Mouse (Mus musculus): ENCODE data around the gene Calb2. TPM values are rescaled to one million over a fixed set of nuclear protein-coding genes. Genes with fewer than 3 reads are reported as not detected.
A peak's percentile ranks its signal among the peaks of the same experiment; 100 is the strongest.

Calb2 gene
- polyA plus RNA-seq, 1 experiment from 2014 or later, result 0.15 TPM

- no peaks in the 10 kb centered on the region for H3K27me3 ChIP-seq (ENCODE audit: control insufficient read depth, insufficient read depth, low read length)
- no peak overlapping the region for H3K4me2 ChIP-seq (ENCODE audit: low read depth, low read length)
- H3K36me3 ChIP-seq (ENCODE audit: control insufficient read depth, insufficient read depth, low read length), result no peaks in the 10 kb centered on the region
- no peak for ATAC-seq (ENCODE audit: insufficient read depth, low FRiP score)
- no peak overlapping the region for H3K9ac ChIP-seq (ENCODE audit: low read length)
- 27% methylated on average over 11 of the region's 11 CpGs for WGBS
- no peaks in the 10 kb centered on the region for H3K9me3 ChIP-seq (replicated peaks; ENCODE audit: control insufficient read depth, low read length)
- H3K27ac ChIP-seq (ENCODE audit: low read length), result no peak overlapping the region
- no peak overlapping the region for H3K4me3 ChIP-seq (replicated peaks; ENCODE audit: low read length)
- no peaks in the 10 kb centered on the region for H3K4me1 ChIP-seq (ENCODE audit: control insufficient read depth, insufficient read depth, low read length)
Observed at GRCm38 (mm10) chr8:110183748-110184147, 15.7 kb upstream of the Calb2 start.

DNA sequence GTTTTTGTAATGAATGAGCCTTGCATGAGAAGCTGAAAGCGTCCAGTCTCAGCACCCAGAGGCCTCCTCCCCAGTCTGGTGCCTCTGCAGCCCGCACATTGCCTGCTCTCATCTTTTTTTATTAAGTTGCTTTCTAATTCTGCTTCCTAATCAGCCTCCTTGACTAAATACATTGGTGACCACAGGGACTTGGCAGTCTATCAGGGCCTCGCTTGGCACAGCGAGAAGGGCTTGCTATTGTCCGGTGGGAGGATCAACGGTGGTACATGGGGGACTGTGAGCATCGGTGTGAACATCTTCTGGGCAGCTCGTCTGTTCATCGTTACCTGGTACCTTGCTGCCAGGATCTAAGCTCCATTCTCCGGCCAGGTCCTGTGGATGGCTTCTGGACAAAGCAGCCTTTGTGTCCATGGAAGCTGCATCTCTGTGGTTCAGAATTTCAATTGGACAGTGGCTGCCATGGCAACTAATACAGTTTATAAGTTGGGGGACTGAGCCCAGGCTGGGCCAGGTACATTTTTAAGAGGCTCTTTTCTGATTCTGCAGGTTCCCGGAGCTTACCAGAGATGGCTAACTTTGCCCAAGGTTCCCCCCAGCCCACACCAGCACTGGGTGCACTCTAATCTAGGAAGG, 14.8 kb upstream of the Calb2 start:
- Histone ChIP-seq H3K4me2 (ENCODE audit: low read depth, low read length) (no peak overlapping the region), H3K27ac (ENCODE audit: low read length) (no peak overlapping the region), H3K4me3 (replicated peaks; ENCODE audit: low read length) (no peak overlapping the region), H3K9ac (ENCODE audit: low read length) (no peak overlapping the region), H3K4me1 (ENCODE audit: control insufficient read depth, insufficient read depth, low read length) (no peaks in the 10 kb centered on the region), H3K9me3 (replicated peaks; ENCODE audit: control insufficient read depth, low read length) (no peaks in the 10 kb centered on the region), H3K36me3 (ENCODE audit: control insufficient read depth, insufficient read depth, low read length) (no peaks in the 10 kb centered on the region), H3K27me3 (ENCODE audit: control insufficient read depth, insufficient read depth, low read length) (no peaks in the 10 kb centered on the region)
- 83% methylated on average over 11 of the region's 11 CpGs for WGBS
- ATAC-seq (ENCODE audit: insufficient read depth, low FRiP score), result no peak

- peak; percentile 60; the same call in 1 of the 2 replicates for ATAC-seq (ENCODE audit: insufficient read depth, low FRiP score)
- 18% methylated on average over 22 of the region's 22 CpGs for WGBS
- H3K4me3 ChIP-seq (replicated peaks; ENCODE audit: low read length), result peak overlapping the region; percentile 3; the same call in 1 of the 2 replicates
- no peak overlapping the region for H3K27ac ChIP-seq (ENCODE audit: low read length)
- peak overlapping the region; percentile 31; the same call in 1 of the 2 replicates for H3K4me2 ChIP-seq (ENCODE audit: low read depth, low read length)
- H3K36me3 ChIP-seq (ENCODE audit: control insufficient read depth, insufficient read depth, low read length), result no peaks in the 10 kb centered on the region
- H3K4me1 ChIP-seq (ENCODE audit: control insufficient read depth, insufficient read depth, low read length), result peaks cover 4% of the 10 kb centered on the region; the same call in 1 of the 2 replicates
- H3K9ac ChIP-seq (ENCODE audit: low read length), result no peak overlapping the region
- H3K27me3 ChIP-seq (ENCODE audit: control insufficient read depth, insufficient read depth, low read length), result peaks cover 4% of the 10 kb centered on the region; the same call in 1 of the 2 replicates
- H3K9me3 ChIP-seq (replicated peaks; ENCODE audit: control insufficient read depth, low read length), result no peaks in the 10 kb centered on the region
Observed at GRCm38 (mm10) chr8:110177359-110178155, 9.5 kb upstream of the Calb2 start.

GRCm38 (mm10) chr8:110174826-110175225, 6.8 kb upstream of the Calb2 start:
- 89% methylated on average over 4 of the region's 4 CpGs for WGBS
- ATAC-seq (ENCODE audit: insufficient read depth, low FRiP score), result no peak
- H3K36me3 ChIP-seq (ENCODE audit: control insufficient read depth, insufficient read depth, low read length), result no peaks in the 10 kb centered on the region

DNA sequence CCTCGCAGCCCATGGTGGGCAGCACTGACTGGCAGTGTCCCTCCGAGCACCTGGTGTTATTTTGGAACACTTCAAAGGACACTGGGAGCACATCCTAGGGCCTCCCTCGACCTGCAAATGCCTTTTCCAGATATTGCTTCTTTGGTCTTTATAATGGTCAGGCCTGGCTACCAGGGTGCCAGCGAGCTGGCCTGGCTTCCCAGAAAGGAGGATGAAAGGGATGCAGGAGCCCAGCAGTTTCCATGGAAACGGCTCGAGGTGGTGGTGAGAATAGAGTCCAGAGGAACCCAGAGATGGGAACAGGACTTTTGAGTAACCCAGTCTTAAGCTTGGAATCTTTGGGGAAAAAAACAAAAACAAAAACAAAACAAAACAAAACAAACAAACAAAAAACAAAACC, 4.2 kb upstream of the Calb2 start:
- Histone ChIP-seq H3K27me3 (ENCODE audit: control insufficient read depth, insufficient read depth, low read length) (peaks cover 18% of the 10 kb centered on the region), H3K27ac (ENCODE audit: low read length) (no peak overlapping the region), H3K4me3 (replicated peaks; ENCODE audit: low read length) (no peak overlapping the region), H3K9ac (ENCODE audit: low read length) (no peak overlapping the region), H3K36me3 (ENCODE audit: control insufficient read depth, insufficient read depth, low read length) (no peaks in the 10 kb centered on the region), H3K4me1 (ENCODE audit: control insufficient read depth, insufficient read depth, low read length) (no peaks in the 10 kb centered on the region; the same call in 1 of the 2 replicates), H3K4me2 (ENCODE audit: low read depth, low read length) (no peak overlapping the region), H3K9me3 (replicated peaks; ENCODE audit: control insufficient read depth, low read length) (no peaks in the 10 kb centered on the region)
- ATAC-seq (ENCODE audit: insufficient read depth, low FRiP score), result no peak
- 65% methylated on average over 6 of the region's 6 CpGs for WGBS

More at GRCm38 (mm10) chr8:110174826-110175225, 6.8 kb upstream of the Calb2 start:
- Histone ChIP-seq H3K4me2 (ENCODE audit: low read depth, low read length) (no peak overlapping the region), H3K27me3 (ENCODE audit: control insufficient read depth, insufficient read depth, low read length) (peaks cover 6% of the 10 kb centered on the region), H3K27ac (ENCODE audit: low read length) (no peak overlapping the region), H3K4me1 (ENCODE audit: control insufficient read depth, insufficient read depth, low read length) (peaks cover 4% of the 10 kb centered on the region; the same call in 1 of the 2 replicates), H3K4me3 (replicated peaks; ENCODE audit: low read length) (no peak overlapping the region), H3K9ac (ENCODE audit: low read length) (no peak overlapping the region), H3K9me3 (replicated peaks; ENCODE audit: control insufficient read depth, low read length) (no peaks in the 10 kb centered on the region)

- Histone ChIP-seq H3K9ac (ENCODE audit: low read length) (no peak overlapping the region), H3K36me3 (ENCODE audit: control insufficient read depth, insufficient read depth, low read length) (no peaks in the 10 kb centered on the region), H3K27ac (ENCODE audit: low read length) (no peak overlapping the region), H3K4me3 (replicated peaks; ENCODE audit: low read length) (no peak overlapping the region), H3K4me1 (ENCODE audit: control insufficient read depth, insufficient read depth, low read length) (no peaks in the 10 kb centered on the region), H3K4me2 (ENCODE audit: low read depth, low read length) (no peak overlapping the region), H3K9me3 (replicated peaks; ENCODE audit: control insufficient read depth, low read length) (no peaks in the 10 kb centered on the region), H3K27me3 (ENCODE audit: control insufficient read depth, insufficient read depth, low read length) (peaks cover 17% of the 10 kb centered on the region)
- no peak for ATAC-seq (ENCODE audit: insufficient read depth, low FRiP score)
- 76% methylated on average over 8 of the region's 8 CpGs for WGBS
Observed at GRCm38 (mm10) chr8:110166270-110166669, 1.7 kb downstream of the Calb2 start.

DNA sequence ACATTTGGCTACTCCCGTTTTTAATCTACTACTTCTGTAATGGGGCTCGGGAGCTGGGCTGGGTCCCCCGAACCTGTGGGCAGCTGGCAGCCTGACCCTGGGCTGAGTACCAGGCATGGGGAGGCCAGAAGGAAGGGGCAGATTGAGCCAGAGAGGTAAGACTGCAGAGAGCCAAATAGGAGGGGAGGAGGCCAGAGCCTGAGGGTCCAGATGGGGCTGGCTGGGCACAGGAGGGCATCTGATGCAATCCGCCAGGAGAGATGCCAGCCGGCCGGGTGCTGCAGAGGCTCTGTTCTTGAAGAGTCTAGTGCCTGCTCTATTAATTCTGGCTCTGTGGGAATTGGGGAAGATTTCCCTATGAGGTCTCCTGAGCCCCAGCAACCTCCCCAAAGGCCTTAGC, 6.0 kb downstream of the Calb2 start:
- WGBS, result 82% methylated on average over 6 of the region's 6 CpGs
- Histone ChIP-seq H3K4me2 (ENCODE audit: low read depth, low read length) (no peak overlapping the region), H3K27me3 (ENCODE audit: control insufficient read depth, insufficient read depth, low read length) (peaks cover 2% of the 10 kb centered on the region; the same call in 1 of the 2 replicates), H3K4me3 (replicated peaks; ENCODE audit: low read length) (no peak overlapping the region), H3K36me3 (ENCODE audit: control insufficient read depth, insufficient read depth, low read length) (no peaks in the 10 kb centered on the region), H3K27ac (ENCODE audit: low read length) (no peak overlapping the region), H3K9me3 (replicated peaks; ENCODE audit: control insufficient read depth, low read length) (no peaks in the 10 kb centered on the region), H3K9ac (ENCODE audit: low read length) (no peak overlapping the region), H3K4me1 (ENCODE audit: control insufficient read depth, insufficient read depth, low read length) (no peaks in the 10 kb centered on the region)
- ATAC-seq (ENCODE audit: insufficient read depth, low FRiP score), result no peak

- H3K9me3 ChIP-seq (replicated peaks; ENCODE audit: control insufficient read depth, low read length), result no peaks in the 10 kb centered on the region
- no peak overlapping the region for H3K27ac ChIP-seq (ENCODE audit: low read length)
- H3K36me3 ChIP-seq (ENCODE audit: control insufficient read depth, insufficient read depth, low read length), result no peaks in the 10 kb centered on the region
- H3K4me1 ChIP-seq (ENCODE audit: control insufficient read depth, insufficient read depth, low read length), result no peaks in the 10 kb centered on the region
- no peaks in the 10 kb centered on the region for H3K27me3 ChIP-seq (ENCODE audit: control insufficient read depth, insufficient read depth, low read length)
- H3K4me2 ChIP-seq (ENCODE audit: low read depth, low read length), result no peak overlapping the region
- H3K9ac ChIP-seq (ENCODE audit: low read length), result no peak overlapping the region
- ATAC-seq (ENCODE audit: insufficient read depth, low FRiP score), result no peak
- 66% methylated on average over 6 of the region's 6 CpGs for WGBS
- H3K4me3 ChIP-seq (replicated peaks; ENCODE audit: low read length), result no peak overlapping the region
Observed at GRCm38 (mm10) chr8:110152951-110153350, 15.1 kb downstream of the Calb2 start.

GRCm38 (mm10) chr8:110145538-110145937, 22.5 kb downstream of the Calb2 start:
- no peaks in the 10 kb centered on the region for H3K4me1 ChIP-seq (ENCODE audit: control insufficient read depth, insufficient read depth, low read length)
- H3K9me3 ChIP-seq (replicated peaks; ENCODE audit: control insufficient read depth, low read length), result no peaks in the 10 kb centered on the region
- ATAC-seq (ENCODE audit: insufficient read depth, low FRiP score), result no peak
- 1% methylated on average over 4 of the region's 4 CpGs for WGBS
- no peaks in the 10 kb centered on the region for H3K36me3 ChIP-seq (ENCODE audit: control insufficient read depth, insufficient read depth, low read length)
- no peak overlapping the region for H3K4me2 ChIP-seq (ENCODE audit: low read depth, low read length)
- H3K9ac ChIP-seq (ENCODE audit: low read length), result no peak overlapping the region
- H3K4me3 ChIP-seq (replicated peaks; ENCODE audit: low read length), result no peak overlapping the region
- H3K27me3 ChIP-seq (ENCODE audit: control insufficient read depth, insufficient read depth, low read length), result no peaks in the 10 kb centered on the region
- no peak overlapping the region for H3K27ac ChIP-seq (ENCODE audit: low read length)
